Mouse (Mus musculus): ENCODE measurements around the gene Hip1r.

DNA sequence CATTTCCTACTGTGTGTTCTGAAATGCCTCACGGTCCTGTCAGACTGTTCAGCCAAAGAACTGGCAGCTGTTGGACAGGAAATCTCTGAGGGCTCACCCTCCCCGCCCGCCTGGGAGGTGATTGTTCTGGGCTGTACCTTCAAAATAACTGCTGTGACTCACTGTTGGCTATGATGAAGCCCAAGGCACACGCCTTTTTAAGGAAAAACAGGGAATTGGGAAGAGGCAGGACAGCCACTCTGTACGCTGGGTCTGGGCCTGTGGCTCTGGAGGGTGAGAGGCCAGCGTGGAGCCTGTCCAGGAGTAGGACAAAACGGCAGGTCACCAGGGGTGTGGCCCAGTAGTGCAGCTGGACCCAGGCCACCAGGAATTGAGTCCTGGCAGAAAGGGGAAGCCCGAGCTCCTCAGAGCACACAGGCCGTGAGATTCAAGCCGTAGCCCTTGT is 18.8 kb downstream of the Hip1r start:
- TF ChIP-seq POLR2A (IDR thresholded peaks at IDR 0.05; ENCODE audit: low read depth, low read length) (no peak), CTCF (conservative IDR thresholded peaks at IDR 0.05; ENCODE audit: insufficient read depth, insufficient read length, low read depth, low read length) (no peak)
